Mouse (Mus musculus): Measurements from ENCODE around the gene Mypn. TPM values are rescaled to one million over a fixed set of nuclear protein-coding genes. Genes with fewer than 3 reads are reported as not detected.

Gene Mypn
- polyA plus RNA-seq, 1 experiment from 2014 or later = 2.2 TPM

DNA sequence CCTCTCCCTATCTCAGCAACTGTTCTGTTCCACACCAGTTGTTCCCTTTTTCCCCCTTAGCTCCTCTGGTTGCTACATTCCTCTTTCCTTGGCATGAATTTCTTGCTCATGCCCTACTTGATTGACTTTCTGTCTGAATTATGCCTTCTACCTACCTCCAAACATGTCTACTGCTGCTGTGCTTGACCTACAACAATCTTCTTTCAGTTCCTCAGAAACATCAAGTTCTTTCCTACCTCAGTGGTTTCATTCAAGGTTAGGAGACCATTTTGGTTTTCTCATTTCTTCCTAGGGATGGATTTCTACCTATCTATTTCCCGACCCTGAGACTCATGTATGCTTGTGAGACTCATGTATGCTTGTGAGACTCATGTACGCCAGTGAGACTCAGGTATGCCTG, 36.1 kb upstream of the Mypn start:
- WGBS = 90% methylated on average over 2 of the region's 2 CpGs

GRCm38 (mm10) chr10:63238090-63238489, 34.3 kb upstream of the Mypn start:
- no peaks in the 10 kb centered on the region for H3K27me3 ChIP-seq (ENCODE audit: control insufficient read depth, insufficient read depth, low read length)
- 67% methylated on average over 4 of the region's 4 CpGs for WGBS
- ATAC-seq (ENCODE audit: insufficient read depth, low FRiP score) = no peak
- no peaks in the 10 kb centered on the region for H3K36me3 ChIP-seq (ENCODE audit: control insufficient read depth, insufficient read depth, low read length)
- H3K4me3 ChIP-seq (replicated peaks; ENCODE audit: low read length) = no peak overlapping the region
- peaks cover 7% of the 10 kb centered on the region for H3K4me1 ChIP-seq (ENCODE audit: control insufficient read depth, insufficient read depth, low read length)
- no peak overlapping the region for H3K9ac ChIP-seq (ENCODE audit: low read length)
- H3K27ac ChIP-seq (ENCODE audit: low read length) = no peak overlapping the region
- no peak overlapping the region for H3K4me2 ChIP-seq (ENCODE audit: low read depth, low read length)
- H3K9me3 ChIP-seq (replicated peaks; ENCODE audit: control insufficient read depth, low read length) = no peaks in the 10 kb centered on the region

More for the DNA sequence above, 36.1 kb upstream of the Mypn start:
- Histone ChIP-seq H3K27me3 (ENCODE audit: control insufficient read depth, insufficient read depth, low read length) (no peaks in the 10 kb centered on the region), H3K4me2 (ENCODE audit: low read depth, low read length) (no peak overlapping the region), H3K36me3 (ENCODE audit: control insufficient read depth, insufficient read depth, low read length) (no peaks in the 10 kb centered on the region), H3K9me3 (replicated peaks; ENCODE audit: control insufficient read depth, low read length) (no peaks in the 10 kb centered on the region), H3K4me3 (replicated peaks; ENCODE audit: low read length) (no peak overlapping the region), H3K9ac (ENCODE audit: low read length) (no peak overlapping the region), H3K4me1 (ENCODE audit: control insufficient read depth, insufficient read depth, low read length) (peaks cover 9% of the 10 kb centered on the region), H3K27ac (ENCODE audit: low read length) (no peak overlapping the region)
- no peak for ATAC-seq (ENCODE audit: insufficient read depth, low FRiP score)

DNA sequence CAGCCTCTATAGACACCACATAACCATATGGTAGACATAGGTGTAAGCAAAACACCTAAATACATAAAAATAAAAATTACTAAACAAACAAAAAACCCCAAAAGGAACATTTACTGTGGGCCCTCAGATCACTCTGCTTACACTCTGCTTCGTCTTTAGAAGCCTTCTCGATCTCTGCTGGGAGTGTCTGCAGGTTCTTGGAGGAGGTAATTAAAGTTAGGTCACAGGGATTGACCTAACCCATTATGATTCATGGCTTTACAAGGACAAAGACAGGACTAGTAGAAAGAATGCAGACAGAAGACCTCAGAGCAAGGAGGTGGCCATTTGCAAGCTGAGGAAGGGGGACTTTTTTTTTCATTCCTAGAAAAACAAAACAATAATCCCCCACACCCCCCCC, 33.5 kb upstream of the Mypn start:
- Histone ChIP-seq H3K4me2 (ENCODE audit: low read depth, low read length) (no peak overlapping the region), H3K4me1 (ENCODE audit: control insufficient read depth, insufficient read depth, low read length) (no peaks in the 10 kb centered on the region; the same call in 1 of the 2 replicates), H3K4me3 (replicated peaks; ENCODE audit: low read length) (no peak overlapping the region), H3K9me3 (replicated peaks; ENCODE audit: control insufficient read depth, low read length) (no peaks in the 10 kb centered on the region), H3K9ac (ENCODE audit: low read length) (no peak overlapping the region), H3K27ac (ENCODE audit: low read length) (no peak overlapping the region), H3K36me3 (ENCODE audit: control insufficient read depth, insufficient read depth, low read length) (no peaks in the 10 kb centered on the region), H3K27me3 (ENCODE audit: control insufficient read depth, insufficient read depth, low read length) (no peaks in the 10 kb centered on the region)
- WGBS = 65% methylated on average over 2 of the region's 2 CpGs
- no peak for ATAC-seq (ENCODE audit: insufficient read depth, low FRiP score)

DNA sequence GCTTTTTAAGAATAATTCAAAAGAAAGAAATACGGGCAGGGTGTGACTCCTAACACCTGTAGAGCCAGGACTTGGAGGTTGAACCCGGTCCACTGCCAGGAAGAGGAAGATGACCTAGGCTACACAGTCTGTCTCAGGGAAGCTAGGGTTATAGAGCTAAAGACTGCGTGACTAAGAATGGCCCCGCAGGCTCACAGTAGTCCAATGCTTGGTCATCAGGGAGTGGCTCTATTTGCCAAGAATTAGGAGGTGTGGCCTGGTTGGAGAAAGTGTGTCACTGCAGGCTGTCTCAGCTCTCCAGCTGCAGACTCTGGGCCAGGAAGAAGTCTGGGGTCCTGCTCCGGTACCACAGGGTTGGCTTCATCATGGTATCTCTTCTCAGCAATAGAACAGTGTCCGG, 32.9 kb upstream of the Mypn start:
- Histone ChIP-seq H3K9ac (ENCODE audit: low read length) (no peak overlapping the region), H3K4me3 (replicated peaks; ENCODE audit: low read length) (no peak overlapping the region), H3K9me3 (replicated peaks; ENCODE audit: control insufficient read depth, low read length) (no peaks in the 10 kb centered on the region), H3K4me1 (ENCODE audit: control insufficient read depth, insufficient read depth, low read length) (no peaks in the 10 kb centered on the region), H3K36me3 (ENCODE audit: control insufficient read depth, insufficient read depth, low read length) (no peaks in the 10 kb centered on the region), H3K27ac (ENCODE audit: low read length) (no peak overlapping the region), H3K27me3 (ENCODE audit: control insufficient read depth, insufficient read depth, low read length) (no peaks in the 10 kb centered on the region), H3K4me2 (ENCODE audit: low read depth, low read length) (no peak overlapping the region)
- WGBS = 87% methylated on average over 6 of the region's 6 CpGs
- no peak for ATAC-seq (ENCODE audit: insufficient read depth, low FRiP score)

GRCm38 (mm10) chr10:63235889-63236288, 32.1 kb upstream of the Mypn start:
- no peak overlapping the region for H3K27ac ChIP-seq (ENCODE audit: low read length)
- H3K36me3 ChIP-seq (ENCODE audit: control insufficient read depth, insufficient read depth, low read length) = no peaks in the 10 kb centered on the region
- H3K4me3 ChIP-seq (replicated peaks; ENCODE audit: low read length) = no peak overlapping the region
- H3K9me3 ChIP-seq (replicated peaks; ENCODE audit: control insufficient read depth, low read length) = no peaks in the 10 kb centered on the region
- no peak overlapping the region for H3K9ac ChIP-seq (ENCODE audit: low read length)
- 80% methylated on average over 8 of the region's 8 CpGs for WGBS
- no peaks in the 10 kb centered on the region for H3K27me3 ChIP-seq (ENCODE audit: control insufficient read depth, insufficient read depth, low read length)
- no peak for ATAC-seq (ENCODE audit: insufficient read depth, low FRiP score)
- H3K4me2 ChIP-seq (ENCODE audit: low read depth, low read length) = no peak overlapping the region
- no peaks in the 10 kb centered on the region for H3K4me1 ChIP-seq (ENCODE audit: control insufficient read depth, insufficient read depth, low read length)

DNA sequence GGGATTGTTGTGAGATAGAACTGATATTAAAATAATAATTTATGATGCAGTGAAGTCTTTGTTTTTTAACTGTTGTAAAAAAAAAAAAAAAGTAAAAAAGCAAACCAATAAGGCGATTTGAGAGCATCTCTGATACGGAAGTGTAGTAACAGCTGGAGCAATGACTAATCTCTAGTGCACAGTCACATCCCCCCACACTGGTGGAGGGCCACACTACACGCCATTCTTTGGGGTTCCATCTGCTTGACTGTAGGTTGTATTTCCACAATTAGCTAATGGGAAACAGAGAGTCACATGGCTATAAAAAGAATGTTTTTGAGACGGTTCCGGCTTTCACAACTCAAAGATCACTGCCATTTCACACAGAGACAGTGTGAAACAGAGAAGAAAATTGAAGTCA, 30.4 kb upstream of the Mypn start:
- no peaks in the 10 kb centered on the region for H3K36me3 ChIP-seq (ENCODE audit: control insufficient read depth, insufficient read depth, low read length)
- H3K9me3 ChIP-seq (replicated peaks; ENCODE audit: control insufficient read depth, low read length) = no peaks in the 10 kb centered on the region
- H3K4me3 ChIP-seq (replicated peaks; ENCODE audit: low read length) = no peak overlapping the region
- 85% methylated on average over 5 of the region's 5 CpGs for WGBS
- no peaks in the 10 kb centered on the region for H3K4me1 ChIP-seq (ENCODE audit: control insufficient read depth, insufficient read depth, low read length)
- no peak overlapping the region for H3K4me2 ChIP-seq (ENCODE audit: low read depth, low read length)
- no peak for ATAC-seq (ENCODE audit: insufficient read depth, low FRiP score)
- H3K9ac ChIP-seq (ENCODE audit: low read length) = no peak overlapping the region
- H3K27ac ChIP-seq (ENCODE audit: low read length) = no peak overlapping the region
- no peaks in the 10 kb centered on the region for H3K27me3 ChIP-seq (ENCODE audit: control insufficient read depth, insufficient read depth, low read length)

DNA sequence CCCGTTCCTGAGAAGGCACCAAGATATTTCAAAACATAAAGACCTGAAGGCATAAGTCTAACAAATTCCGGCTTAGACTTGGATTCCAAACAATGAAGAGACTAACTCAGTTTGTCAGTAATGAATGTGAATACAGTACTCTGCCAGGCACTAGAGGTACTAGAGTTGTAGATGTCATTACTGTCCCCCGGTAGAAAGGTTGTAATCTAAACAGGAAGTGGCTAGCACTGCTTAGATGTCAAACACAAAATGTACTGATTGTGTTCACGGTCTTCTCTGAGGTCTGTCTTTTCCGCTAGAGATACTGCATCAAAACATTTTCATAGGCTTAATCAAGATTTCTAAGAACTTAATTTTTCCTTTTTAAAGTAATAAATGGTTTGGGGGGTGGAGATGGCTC, 27.9 kb upstream of the Mypn start:
- no peak for ATAC-seq (ENCODE audit: insufficient read depth, low FRiP score)
- no peak overlapping the region for H3K27ac ChIP-seq (ENCODE audit: low read length)
- no peak overlapping the region for H3K4me3 ChIP-seq (replicated peaks; ENCODE audit: low read length)
- no peaks in the 10 kb centered on the region for H3K27me3 ChIP-seq (ENCODE audit: control insufficient read depth, insufficient read depth, low read length)
- no peak overlapping the region for H3K4me2 ChIP-seq (ENCODE audit: low read depth, low read length)
- no peaks in the 10 kb centered on the region for H3K9me3 ChIP-seq (replicated peaks; ENCODE audit: control insufficient read depth, low read length)
- H3K36me3 ChIP-seq (ENCODE audit: control insufficient read depth, insufficient read depth, low read length) = no peaks in the 10 kb centered on the region
- no peak overlapping the region for H3K9ac ChIP-seq (ENCODE audit: low read length)
- no peaks in the 10 kb centered on the region for H3K4me1 ChIP-seq (ENCODE audit: control insufficient read depth, insufficient read depth, low read length)
- WGBS = 30% methylated on average over 5 of the region's 5 CpGs

DNA sequence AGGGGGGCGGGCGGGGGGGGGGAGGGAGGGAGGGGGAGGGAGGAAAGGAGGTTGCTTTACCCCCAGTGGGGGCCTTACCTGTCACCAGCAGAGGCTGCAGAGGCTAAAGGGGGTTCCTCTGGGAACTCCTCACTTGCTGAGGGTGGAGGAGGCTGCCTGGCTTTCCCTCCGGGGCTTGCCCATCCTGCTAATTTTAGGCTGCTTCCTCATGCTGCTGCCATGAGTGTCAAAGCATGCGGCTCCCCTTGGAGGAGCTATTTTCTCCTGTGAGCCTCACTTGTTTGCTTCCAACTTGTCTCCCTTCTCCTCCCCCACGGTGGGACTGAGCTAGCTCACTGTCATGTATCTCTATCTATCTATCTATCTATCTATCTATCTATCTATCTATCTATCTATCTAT, 27.1 kb upstream of the Mypn start:
- H3K27ac ChIP-seq (ENCODE audit: low read length) = no peak overlapping the region
- no peak overlapping the region for H3K9ac ChIP-seq (ENCODE audit: low read length)
- no peaks in the 10 kb centered on the region for H3K9me3 ChIP-seq (replicated peaks; ENCODE audit: control insufficient read depth, low read length)
- ATAC-seq (ENCODE audit: insufficient read depth, low FRiP score) = no peak
- H3K4me2 ChIP-seq (ENCODE audit: low read depth, low read length) = no peak overlapping the region
- H3K36me3 ChIP-seq (ENCODE audit: control insufficient read depth, insufficient read depth, low read length) = no peaks in the 10 kb centered on the region
- 18% methylated on average over 3 of the region's 5 CpGs for WGBS
- no peak overlapping the region for H3K4me3 ChIP-seq (replicated peaks; ENCODE audit: low read length)
- no peaks in the 10 kb centered on the region for H3K27me3 ChIP-seq (ENCODE audit: control insufficient read depth, insufficient read depth, low read length)
- H3K4me1 ChIP-seq (ENCODE audit: control insufficient read depth, insufficient read depth, low read length) = no peaks in the 10 kb centered on the region

DNA sequence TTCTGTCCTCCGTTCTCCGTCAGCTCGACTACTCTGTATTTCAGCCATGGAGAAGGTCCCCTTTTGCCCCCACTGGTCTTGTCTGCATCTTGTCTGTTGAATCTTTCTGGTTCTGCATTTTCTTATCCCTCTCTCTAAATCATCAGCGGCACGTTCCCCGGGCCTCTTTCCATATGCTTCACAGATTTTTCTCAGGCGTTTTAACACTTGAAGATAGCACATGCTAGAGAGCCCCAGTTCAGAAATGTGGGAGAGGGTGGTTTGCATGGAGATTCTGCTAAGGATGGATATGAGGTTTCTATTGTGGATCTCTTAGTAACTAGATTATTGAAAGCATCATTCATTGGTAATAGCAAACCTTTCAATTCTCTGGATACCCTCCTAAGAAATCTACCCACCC, 26.5 kb upstream of the Mypn start:
- H3K4me1 ChIP-seq (ENCODE audit: control insufficient read depth, insufficient read depth, low read length) = no peaks in the 10 kb centered on the region
- no peaks in the 10 kb centered on the region for H3K27me3 ChIP-seq (ENCODE audit: control insufficient read depth, insufficient read depth, low read length)
- no peak overlapping the region for H3K27ac ChIP-seq (ENCODE audit: low read length)
- no peak overlapping the region for H3K9ac ChIP-seq (ENCODE audit: low read length)
- H3K9me3 ChIP-seq (replicated peaks; ENCODE audit: control insufficient read depth, low read length) = no peaks in the 10 kb centered on the region
- no peak overlapping the region for H3K4me2 ChIP-seq (ENCODE audit: low read depth, low read length)
- 74% methylated on average over 7 of the region's 7 CpGs for WGBS
- no peaks in the 10 kb centered on the region for H3K36me3 ChIP-seq (ENCODE audit: control insufficient read depth, insufficient read depth, low read length)
- H3K4me3 ChIP-seq (replicated peaks; ENCODE audit: low read length) = no peak overlapping the region
- no peak for ATAC-seq (ENCODE audit: insufficient read depth, low FRiP score)

GRCm38 (mm10) chr10:63224341-63224740, 20.6 kb upstream of the Mypn start:
- no peaks in the 10 kb centered on the region for H3K36me3 ChIP-seq (ENCODE audit: control insufficient read depth, insufficient read depth, low read length)

More at GRCm38 (mm10) chr10:63224341-63224740, 20.6 kb upstream of the Mypn start:
- no peaks in the 10 kb centered on the region for H3K27me3 ChIP-seq (ENCODE audit: control insufficient read depth, insufficient read depth, low read length)
- 70% methylated on average over 12 of the region's 12 CpGs for WGBS
- H3K27ac ChIP-seq (ENCODE audit: low read length) = no peak overlapping the region
- H3K9ac ChIP-seq (ENCODE audit: low read length) = no peak overlapping the region
- H3K4me1 ChIP-seq (ENCODE audit: control insufficient read depth, insufficient read depth, low read length) = no peaks in the 10 kb centered on the region
- no peak overlapping the region for H3K4me2 ChIP-seq (ENCODE audit: low read depth, low read length)
- H3K4me3 ChIP-seq (replicated peaks; ENCODE audit: low read length) = no peak overlapping the region
- no peak for ATAC-seq (ENCODE audit: insufficient read depth, low FRiP score)
- no peaks in the 10 kb centered on the region for H3K9me3 ChIP-seq (replicated peaks; ENCODE audit: control insufficient read depth, low read length)
